Mouse (Mus musculus) olfactory bulb, adult 2 months (tissue): Measurements from ENCODE around the gene Gm11634. TPM values are rescaled to one million over a fixed set of nuclear protein-coding genes. Genes with fewer than 3 reads are reported as not detected.
A peak's percentile ranks its signal among the peaks of the same experiment; 100 is the strongest.
"Not testable (repeated sequence)": the region's sequence is repeated elsewhere in the genome, so short reads cannot be mapped to it uniquely, and the experiment has no call there.

Experiments used
- H3K27ac ChIP-seq: fragments of 200-500 bp; 2 replicates; pipeline ENCODE4 v1.5.1; 2012; ENCODE audit warnings: low read depth, low read length; ENCODE audit not compliant: insufficient read depth
- H3K4me1 ChIP-seq: fragments of 200-500 bp; 2 replicates; pipeline ENCODE4 v1.6.1; 2012; ENCODE audit warnings: low read length; ENCODE audit not compliant: control insufficient read depth, insufficient read depth
- H3K4me3 ChIP-seq: fragments of 200-500 bp; 2 replicates; pipeline ENCODE4 v1.5.1; 2012; ENCODE audit warnings: mild to moderate bottlenecking, low read depth, low read length, moderate library complexity; ENCODE audit not compliant: insufficient read depth
- CTCF ChIP-seq: fragments of 200-500 bp; IDR thresholded peaks from 2 replicates; pipeline ENCODE4 v1.5.1; 2012; ENCODE audit warnings: low read depth, mild to moderate bottlenecking, low read length, moderate library complexity; ENCODE audit not compliant: insufficient read depth
- POLR2A ChIP-seq: fragments of 200-500 bp; IDR thresholded peaks from 2 replicates; pipeline ENCODE4 v1.6.1; 2012; ENCODE audit warnings: mild to moderate bottlenecking, low read depth, low read length, moderate library complexity; ENCODE audit not compliant: insufficient read depth
- WGBS: fragments of 180-500 bp; shearing (Covaris S2); methylation state at CpG from one replicate; pipeline ENCODE4 v1.1.7; 2018; 5-methylcytosine and 5-hydroxymethylcytosine counted together
- polyA plus RNA-seq: library from polyadenylated mRNA; stranded (reverse); fragments of >200 nt; gene quantifications from 2 replicates; pipeline ENCODE4 v1.2.4, GENCODE M21; 2012; ENCODE audit warnings: low replicate concordance; ENCODE audit not compliant: missing spikeins, insufficient read depth, insufficient read length

Gene Gm11634
- polyA plus RNA-seq, 1 experiment = not detected

DNA sequence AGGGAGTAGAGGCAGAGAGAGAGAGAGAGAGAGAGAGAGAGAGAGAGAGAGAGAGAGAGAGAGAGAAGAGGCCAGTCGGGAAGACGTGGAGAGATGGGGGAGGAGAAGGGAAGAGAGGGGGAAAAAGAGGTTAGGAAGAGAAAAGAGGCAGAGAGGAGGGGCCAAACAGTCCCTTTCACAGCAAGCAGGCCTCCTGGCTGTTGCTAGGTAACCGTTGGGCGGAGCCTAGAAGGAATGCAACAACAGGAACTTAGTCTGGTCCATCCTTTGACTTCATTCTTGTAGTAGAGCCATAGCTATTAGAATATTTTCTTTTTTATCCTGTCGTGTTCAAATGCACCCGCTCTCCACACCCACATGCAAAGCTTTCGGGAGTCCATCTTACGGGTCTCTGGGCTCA lies 18.8 kb upstream of the Gm11634 start:
- peaks cover 16% of the 10 kb centered on the region for H3K4me1 ChIP-seq
- H3K27ac ChIP-seq = no peak overlapping the region
- no peak overlapping the region for H3K4me3 ChIP-seq
- 6% methylated on average over 8 of the region's 8 CpGs for WGBS
- TF ChIP-seq POLR2A (no peak), CTCF (no peak)

DNA sequence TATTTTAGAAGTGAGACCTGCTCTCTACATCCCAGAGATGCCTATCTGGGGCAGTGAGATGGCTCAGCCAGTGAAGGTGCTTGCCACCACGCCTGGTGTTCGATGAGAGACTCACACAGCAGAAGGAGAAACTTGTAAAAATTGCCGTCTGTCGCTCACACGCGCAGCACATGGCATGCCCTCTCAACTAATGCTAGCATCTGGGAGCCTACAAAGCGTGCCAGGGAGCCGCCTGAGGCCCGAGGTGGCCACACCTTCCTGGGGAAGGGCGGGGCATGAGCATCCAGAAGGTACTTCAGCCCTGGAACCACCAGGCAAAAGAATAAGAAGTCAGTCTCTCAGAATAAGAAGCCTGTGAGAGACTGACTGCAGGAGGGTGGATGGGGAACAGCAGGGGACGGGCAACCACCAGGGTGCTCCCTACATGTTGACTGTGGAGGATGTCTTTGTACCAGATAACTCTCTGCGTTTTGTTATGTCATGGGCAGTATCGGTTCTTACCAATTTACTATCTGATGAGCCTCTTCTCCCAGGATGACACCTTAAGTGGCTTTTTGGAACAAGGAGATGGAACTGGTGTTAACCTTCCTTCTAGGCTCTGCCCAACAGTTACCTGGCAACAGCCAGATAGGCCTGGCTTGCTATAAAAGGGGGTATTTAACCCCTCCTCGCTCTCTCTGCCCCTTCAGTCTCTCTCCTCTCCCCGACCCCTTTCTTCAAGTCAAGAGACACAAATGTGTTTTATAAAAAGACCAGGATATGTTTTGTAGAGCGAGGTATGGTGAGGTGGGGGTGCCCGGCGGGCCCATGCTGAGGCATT lies 18.1 kb upstream of the Gm11634 start:
- Histone ChIP-seq H3K4me3 (no peak overlapping the region), H3K27ac (no peak overlapping the region), H3K4me1 (peaks cover 16% of the 10 kb centered on the region)
- TF ChIP-seq POLR2A (no peak), CTCF (no peak)
- 33% methylated on average over 18 of the region's 18 CpGs for WGBS

DNA sequence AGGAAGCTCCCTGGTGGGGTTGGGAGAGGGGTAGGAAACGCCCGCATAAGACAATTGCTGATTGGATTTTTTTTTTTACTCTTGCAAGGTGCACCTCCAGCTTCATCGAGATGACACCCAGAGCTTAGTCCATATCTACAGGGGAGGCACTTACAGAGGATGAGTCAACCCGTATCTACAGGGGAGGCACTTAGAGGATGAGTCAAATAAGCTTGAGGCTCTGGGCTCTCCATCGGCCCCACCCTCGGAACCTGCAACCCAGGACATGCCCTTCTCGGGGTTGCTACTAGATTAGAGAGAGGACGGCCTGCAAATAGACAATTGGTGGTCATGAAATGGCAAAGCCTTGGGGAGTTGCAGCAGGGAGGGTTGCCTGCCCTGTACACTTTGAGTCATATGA lies 17.0 kb upstream of the Gm11634 start:
- Histone ChIP-seq H3K4me1 (peaks cover 16% of the 10 kb centered on the region), H3K4me3 (no peak overlapping the region), H3K27ac (no peak overlapping the region)
- TF ChIP-seq POLR2A = no peak
- no peak for TF ChIP-seq CTCF
- 75% methylated on average over 8 of the region's 8 CpGs for WGBS

DNA sequence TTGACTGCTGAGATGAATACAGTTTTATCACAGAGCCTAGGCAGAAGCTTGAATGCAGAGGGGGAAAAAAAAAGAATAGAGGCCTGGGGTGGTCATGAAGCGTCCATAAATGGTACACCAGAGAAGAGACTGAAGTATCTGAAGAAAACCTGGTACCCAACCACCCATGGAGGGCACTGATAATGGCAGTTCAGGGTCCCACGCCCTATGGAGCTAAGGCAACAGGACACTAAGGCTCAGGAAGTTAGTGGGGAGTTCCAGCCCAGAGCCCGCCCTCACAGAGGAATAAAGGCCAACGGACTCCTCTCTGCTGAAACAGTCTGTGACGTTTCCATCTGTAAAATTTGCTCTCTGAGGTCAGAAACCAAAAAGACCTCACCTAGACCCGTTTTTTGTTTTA lies 16.3 kb upstream of the Gm11634 start:
- Histone ChIP-seq H3K4me1 (peaks cover 16% of the 10 kb centered on the region), H3K27ac (no peak overlapping the region), H3K4me3 (no peak overlapping the region)
- WGBS = 91% methylated on average over 6 of the region's 6 CpGs
- TF ChIP-seq CTCF (no peak), POLR2A (no peak)

DNA sequence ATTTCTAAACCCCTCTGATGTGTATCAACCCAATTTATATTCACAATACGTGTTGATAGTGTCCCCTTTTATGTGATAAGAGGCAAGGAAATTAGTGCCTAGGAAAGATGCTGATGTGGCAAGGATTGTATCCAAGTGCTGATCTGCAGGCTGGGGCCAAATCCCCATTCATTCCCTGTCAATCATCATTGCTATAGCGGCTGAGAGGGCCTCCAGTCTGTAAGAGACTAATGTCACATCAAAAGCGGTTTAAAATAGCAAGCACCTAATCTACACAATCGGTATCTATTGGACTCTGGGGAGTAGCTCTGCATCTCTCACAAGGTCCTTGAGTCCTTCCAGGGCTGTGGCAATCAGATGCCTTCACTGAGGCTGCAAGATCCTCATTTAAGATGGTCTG lies 15.1 kb upstream of the Gm11634 start:
- H3K4me3 ChIP-seq = no peak overlapping the region
- 56% methylated on average over 4 of the region's 4 CpGs for WGBS
- H3K4me1 ChIP-seq = peaks cover 16% of the 10 kb centered on the region
- H3K27ac ChIP-seq = no peak overlapping the region
- TF ChIP-seq CTCF = no peak
- no peak for TF ChIP-seq POLR2A

GRCm38 (mm10) chr11:101613596-101613995 lies 14.5 kb upstream of the Gm11634 start:
- Histone ChIP-seq H3K4me1 (peaks cover 16% of the 10 kb centered on the region), H3K4me3 (no peak overlapping the region), H3K27ac (no peak overlapping the region)
- TF ChIP-seq CTCF = no peak
- no peak for TF ChIP-seq POLR2A
- 84% methylated on average over 6 of the region's 6 CpGs for WGBS

DNA sequence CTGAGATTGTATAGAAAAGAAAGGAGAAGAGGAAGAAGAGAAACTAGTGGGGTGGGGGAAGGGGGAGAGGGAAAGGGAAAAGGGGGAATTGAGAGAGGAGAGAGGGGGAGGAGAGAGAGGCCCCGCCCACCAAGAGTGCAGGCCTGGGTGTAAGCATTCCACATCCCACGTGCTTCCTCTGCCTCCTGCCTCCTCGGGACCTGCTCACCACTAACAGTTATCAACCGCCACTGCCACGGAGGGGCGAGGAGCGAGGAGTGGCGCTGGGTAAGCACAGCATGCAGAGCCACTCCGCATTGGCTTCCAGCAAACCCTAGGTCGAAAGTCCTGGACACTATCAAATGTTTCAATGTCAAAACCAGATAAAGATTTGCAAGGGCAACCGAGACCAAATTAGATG lies 11.4 kb upstream of the Gm11634 start:
- H3K4me1 ChIP-seq = no peaks in the 10 kb centered on the region
- TF ChIP-seq CTCF (no peak), POLR2A (no peak)
- H3K4me3 ChIP-seq = no peak overlapping the region
- no peak overlapping the region for H3K27ac ChIP-seq
- 39% methylated on average over 11 of the region's 11 CpGs for WGBS

DNA sequence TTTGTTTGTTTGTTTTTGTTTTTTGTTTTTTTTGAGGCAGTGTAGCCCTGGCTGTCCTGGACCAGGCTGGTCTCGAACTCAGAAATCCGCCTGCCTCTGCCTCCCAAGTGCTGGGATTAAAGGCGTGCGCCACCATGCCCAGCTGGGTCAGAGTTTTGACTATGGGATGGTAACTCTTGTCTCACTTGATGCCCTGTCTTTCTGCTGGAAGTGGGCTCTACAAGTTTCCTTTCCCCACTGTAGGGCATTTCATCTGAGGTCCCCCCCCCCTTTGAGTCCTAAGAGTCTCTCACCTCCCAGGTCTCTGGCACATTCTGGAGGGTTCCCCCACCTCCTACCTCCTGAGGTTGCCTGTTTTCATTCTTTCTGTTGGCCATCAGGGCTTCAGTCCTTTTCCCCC lies 8.1 kb upstream of the Gm11634 start:
- H3K27ac ChIP-seq, H3K4me1 ChIP-seq, H3K4me3 ChIP-seq: not testable (repeated sequence)
- 91% methylated on average over 4 of the region's 4 CpGs for WGBS

- 3% methylated on average over 30 of the region's 30 CpGs for WGBS
- not testable (repeated sequence) for H3K27ac ChIP-seq, H3K4me1 ChIP-seq
- H3K4me3 ChIP-seq = peak overlapping the region; percentile 51
Observed at GRCm38 (mm10) chr11:101604531-101605453, 5.7 kb upstream of the Gm11634 start.

DNA sequence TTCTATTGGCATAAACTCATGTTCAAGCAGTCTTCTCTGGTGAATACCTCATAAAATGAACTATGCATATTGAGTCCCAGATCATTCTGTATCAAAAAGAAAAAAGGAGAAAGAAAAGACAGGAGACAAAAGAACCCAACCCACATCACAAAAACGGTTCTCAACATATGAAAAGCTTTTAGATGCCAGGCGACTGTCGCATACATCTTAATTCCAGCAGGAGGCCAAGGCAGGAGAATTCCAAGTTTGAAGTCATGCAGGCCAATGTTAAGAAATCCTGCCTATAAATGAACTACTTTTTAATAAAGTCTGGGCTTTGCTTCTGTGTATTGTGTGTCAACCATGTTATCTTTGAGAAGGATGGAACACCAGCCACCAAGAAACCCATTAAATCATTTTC lies 5.1 kb upstream of the Gm11634 start:
- WGBS = 29% methylated on average over 3 of the region's 3 CpGs
- Histone ChIP-seq H3K4me3 (no peak overlapping the region), H3K27ac (no peak overlapping the region), H3K4me1 (no peaks in the 10 kb centered on the region; the same call in 1 of the 2 replicates)
- TF ChIP-seq POLR2A (no peak), CTCF (no peak)
